Mouse (Mus musculus): ENCODE data around the gene Pxdc1. TPM values are rescaled to one million over a fixed set of nuclear protein-coding genes. Genes with fewer than 3 reads are reported as not detected.

The Pxdc1 gene
- polyA plus RNA-seq, 1 experiment from 2014 or later = 19.3 TPM

DNA sequence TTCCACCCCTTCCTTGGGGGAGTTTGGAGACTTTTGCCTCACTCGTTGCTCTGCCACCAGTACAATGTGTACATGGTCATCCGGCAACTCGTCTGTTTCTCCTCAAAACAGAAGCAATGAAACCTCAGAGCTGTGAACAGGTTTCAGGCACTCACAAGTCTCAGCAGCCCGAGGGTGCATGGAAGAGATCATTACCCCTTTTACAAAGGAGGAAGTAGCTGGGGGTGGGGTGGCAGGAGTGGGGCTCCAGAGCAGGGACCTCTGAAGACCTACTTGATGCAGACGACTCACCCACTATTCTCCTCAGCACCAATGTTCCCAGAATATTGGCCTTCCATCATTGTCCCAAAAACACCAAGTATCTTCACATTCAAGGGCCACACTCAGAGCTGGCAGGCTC lies 3.1 kb upstream of the Pxdc1 start:
- H3K27ac ChIP-seq (ENCODE audit: low read length) = no peak overlapping the region
- WGBS = 69% methylated on average over 5 of the region's 5 CpGs

DNA sequence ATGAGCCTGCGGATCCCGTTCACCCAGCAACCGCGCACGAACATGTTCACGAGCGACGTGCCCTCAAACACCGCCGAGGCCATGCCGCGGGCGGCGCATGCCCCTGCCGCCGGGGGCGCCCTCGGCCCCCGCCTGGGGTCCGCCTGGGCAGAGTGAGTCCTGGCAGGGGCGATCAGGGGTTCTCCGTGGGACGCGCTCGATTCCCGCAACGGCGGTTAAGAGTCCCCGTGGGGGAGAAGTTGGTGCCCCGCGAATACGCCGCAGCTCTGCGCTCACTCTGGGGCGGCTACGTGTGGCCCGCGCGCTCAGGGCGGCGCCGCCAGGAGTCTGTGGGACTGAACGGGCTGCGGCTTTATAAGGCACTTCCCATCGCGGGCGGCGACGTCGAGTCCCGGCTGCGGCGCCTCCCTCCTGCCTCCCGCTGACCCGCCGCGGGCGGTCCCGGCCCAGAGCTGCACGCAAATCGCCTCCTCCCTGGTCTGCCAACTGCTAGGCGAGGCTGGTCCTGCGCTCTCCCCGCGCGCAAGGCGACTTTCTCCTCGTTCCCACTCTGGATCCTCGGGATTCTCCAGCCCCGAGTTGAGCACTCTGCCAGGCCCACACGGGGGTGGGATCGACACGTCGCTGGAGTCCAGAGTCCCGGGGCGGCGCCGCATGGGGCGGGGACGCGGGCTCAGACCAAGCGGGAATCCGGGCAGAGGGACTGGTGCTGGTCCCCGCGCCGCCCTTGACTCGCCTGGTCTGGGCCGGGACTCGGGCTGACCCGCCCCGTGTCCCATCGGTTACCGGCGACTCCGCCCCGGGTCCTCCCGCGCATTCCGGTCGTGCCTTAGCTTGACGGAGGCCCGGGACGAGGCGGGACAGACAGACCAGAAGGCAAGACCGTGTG lies 689 bp downstream of the Pxdc1 start:
- peak overlapping the region; percentile 80 for H3K4me3 ChIP-seq (ENCODE audit: low read length)
- no peaks in the 10 kb centered on the region for H3K9me3 ChIP-seq (replicated peaks; ENCODE audit: control insufficient read depth, low read length)
- H3K27ac ChIP-seq (ENCODE audit: low read length) = peak overlapping the region; percentile 91
- under 1% methylated on average over 104 of the region's 105 CpGs for WGBS
- peak overlapping the region; percentile 88 for H3K9ac ChIP-seq (ENCODE audit: low read length)
- peak overlapping the region; percentile 96 for H3K4me2 ChIP-seq (ENCODE audit: low read depth, low read length)
- peaks cover 16% of the 10 kb centered on the region for H3K4me1 ChIP-seq (ENCODE audit: control insufficient read depth, insufficient read depth, low read length)
- peaks cover 4% of the 10 kb centered on the region; the same call in 1 of the 2 replicates for H3K27me3 ChIP-seq (ENCODE audit: control insufficient read depth, insufficient read depth, low read length)
- ATAC-seq (replicated peaks; ENCODE audit: extremely low read depth, insufficient read depth, low FRiP score) = peak; percentile 73
- H3K36me3 ChIP-seq (ENCODE audit: control insufficient read depth, insufficient read depth) = no peaks in the 10 kb centered on the region

More for the DNA sequence above, 3.1 kb upstream of the Pxdc1 start:
- Histone ChIP-seq H3K4me2 (ENCODE audit: low read depth, low read length) (no peak overlapping the region), H3K4me3 (ENCODE audit: low read length) (no peak overlapping the region), H3K36me3 (ENCODE audit: control insufficient read depth, insufficient read depth) (no peaks in the 10 kb centered on the region), H3K27me3 (ENCODE audit: control insufficient read depth, insufficient read depth, low read length) (no peaks in the 10 kb centered on the region), H3K9ac (ENCODE audit: low read length) (no peak overlapping the region), H3K4me1 (ENCODE audit: control insufficient read depth, insufficient read depth, low read length) (peaks cover 6% of the 10 kb centered on the region; the same call in 1 of the 2 replicates), H3K9me3 (replicated peaks; ENCODE audit: control insufficient read depth, low read length) (no peaks in the 10 kb centered on the region)
- no peak for ATAC-seq (replicated peaks; ENCODE audit: extremely low read depth, insufficient read depth, low FRiP score)

DNA sequence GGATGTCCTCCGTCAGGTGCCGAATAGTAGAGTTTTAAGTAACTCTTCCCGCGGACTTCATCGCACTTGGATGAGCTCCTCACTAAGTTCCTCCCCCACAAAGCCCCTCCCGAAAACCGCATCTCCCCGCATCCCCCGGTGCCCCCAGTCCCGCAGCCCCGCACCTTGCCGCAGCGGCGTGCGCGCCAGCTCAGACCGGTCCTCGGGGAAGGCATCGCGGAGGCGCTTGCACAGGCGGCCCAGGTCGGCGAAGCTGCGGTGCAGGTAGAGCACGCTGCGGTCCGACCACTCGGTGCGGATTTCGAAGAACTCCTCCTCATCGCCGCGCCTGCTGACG lies 1.3 kb downstream of the Pxdc1 start:
- peak overlapping the region; percentile 96 for H3K4me2 ChIP-seq (ENCODE audit: low read depth, low read length)
- peak overlapping the region; percentile 91 for H3K27ac ChIP-seq (ENCODE audit: low read length)
- peak overlapping the region; percentile 88 for H3K9ac ChIP-seq (ENCODE audit: low read length)
- H3K27me3 ChIP-seq (ENCODE audit: control insufficient read depth, insufficient read depth, low read length) = peaks cover 4% of the 10 kb centered on the region; the same call in 1 of the 2 replicates
- peak overlapping the region; percentile 80 for H3K4me3 ChIP-seq (ENCODE audit: low read length)
- peak; percentile 4 for ATAC-seq (replicated peaks; ENCODE audit: extremely low read depth, insufficient read depth, low FRiP score)
- H3K36me3 ChIP-seq (ENCODE audit: control insufficient read depth, insufficient read depth) = no peaks in the 10 kb centered on the region
- peaks cover 16% of the 10 kb centered on the region for H3K4me1 ChIP-seq (ENCODE audit: control insufficient read depth, insufficient read depth, low read length)
- WGBS = under 1% methylated on average over 35 of the region's 35 CpGs
- H3K9me3 ChIP-seq (replicated peaks; ENCODE audit: control insufficient read depth, low read length) = no peaks in the 10 kb centered on the region

DNA sequence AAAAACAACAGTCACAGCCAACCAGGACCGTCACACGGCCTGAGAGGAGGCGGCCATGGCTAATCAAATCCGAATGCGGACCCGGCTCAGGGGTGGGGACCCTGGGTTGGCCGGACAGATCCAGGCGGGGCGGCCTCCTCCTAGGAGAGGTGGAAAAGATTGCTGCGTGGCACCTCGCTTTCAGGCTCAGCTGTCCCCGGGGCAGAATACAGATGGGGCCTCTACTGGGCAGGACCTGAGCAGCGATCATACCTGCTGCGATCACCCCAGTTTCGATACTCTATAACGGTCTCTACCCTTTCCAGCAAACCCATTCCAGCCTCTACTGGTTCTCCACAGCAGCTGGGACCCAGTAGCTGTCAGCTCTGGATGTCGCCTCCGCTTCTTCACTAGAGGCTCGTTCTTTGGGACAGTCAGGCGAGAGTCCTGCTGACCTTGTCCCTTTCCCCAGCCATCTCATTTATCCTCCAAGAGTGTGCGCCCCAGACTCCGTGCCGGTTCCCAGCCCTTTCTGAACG lies 1.8 kb downstream of the Pxdc1 start:
- Histone ChIP-seq H3K27me3 (ENCODE audit: control insufficient read depth, insufficient read depth, low read length) (peaks cover 4% of the 10 kb centered on the region; the same call in 1 of the 2 replicates), H3K4me3 (ENCODE audit: low read length) (peak overlapping the region; percentile 80), H3K27ac (ENCODE audit: low read length) (peak overlapping the region; percentile 91), H3K36me3 (ENCODE audit: control insufficient read depth, insufficient read depth) (no peaks in the 10 kb centered on the region), H3K9me3 (replicated peaks; ENCODE audit: control insufficient read depth, low read length) (no peaks in the 10 kb centered on the region), H3K4me1 (ENCODE audit: control insufficient read depth, insufficient read depth, low read length) (peaks cover 19% of the 10 kb centered on the region), H3K4me2 (ENCODE audit: low read depth, low read length) (peak overlapping the region; percentile 96), H3K9ac (ENCODE audit: low read length) (peak overlapping the region; percentile 88)
- 3% methylated on average over 24 of the region's 24 CpGs for WGBS
- peak; percentile 18; the same call in 1 of the 2 replicates for ATAC-seq (replicated peaks; ENCODE audit: extremely low read depth, insufficient read depth, low FRiP score)

DNA sequence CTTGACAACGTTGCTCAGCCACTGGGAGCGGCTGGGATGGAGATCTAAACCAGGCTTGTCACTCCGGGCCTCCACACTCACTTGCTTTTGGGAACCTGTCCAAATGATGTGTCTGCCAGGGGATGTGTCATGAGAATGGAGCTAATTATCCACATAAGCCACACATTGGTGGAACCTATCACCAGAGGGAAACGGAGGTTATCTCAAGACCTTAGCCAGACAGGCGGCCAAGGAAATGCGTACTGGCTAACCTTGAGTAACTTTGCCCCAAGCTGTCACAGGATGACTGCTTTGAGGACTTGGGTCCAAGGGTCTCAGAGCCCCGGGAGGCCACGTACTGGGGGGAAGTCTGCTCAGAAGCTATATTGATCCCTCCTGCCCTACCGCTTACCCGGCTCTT lies 2.3 kb downstream of the Pxdc1 start:
- Histone ChIP-seq H3K4me2 (ENCODE audit: low read depth, low read length) (peak overlapping the region; percentile 96), H3K4me3 (ENCODE audit: low read length) (peak overlapping the region; percentile 80), H3K4me1 (ENCODE audit: control insufficient read depth, insufficient read depth, low read length) (peaks cover 25% of the 10 kb centered on the region), H3K36me3 (ENCODE audit: control insufficient read depth, insufficient read depth) (no peaks in the 10 kb centered on the region), H3K9ac (ENCODE audit: low read length) (peak overlapping the region; percentile 88), H3K27ac (ENCODE audit: low read length) (peak overlapping the region; percentile 91), H3K27me3 (ENCODE audit: control insufficient read depth, insufficient read depth, low read length) (peaks cover 4% of the 10 kb centered on the region; the same call in 1 of the 2 replicates), H3K9me3 (replicated peaks; ENCODE audit: control insufficient read depth, low read length) (no peaks in the 10 kb centered on the region)
- 19% methylated on average over 10 of the region's 10 CpGs for WGBS
- ATAC-seq (replicated peaks; ENCODE audit: extremely low read depth, insufficient read depth, low FRiP score) = peak; percentile 25

DNA sequence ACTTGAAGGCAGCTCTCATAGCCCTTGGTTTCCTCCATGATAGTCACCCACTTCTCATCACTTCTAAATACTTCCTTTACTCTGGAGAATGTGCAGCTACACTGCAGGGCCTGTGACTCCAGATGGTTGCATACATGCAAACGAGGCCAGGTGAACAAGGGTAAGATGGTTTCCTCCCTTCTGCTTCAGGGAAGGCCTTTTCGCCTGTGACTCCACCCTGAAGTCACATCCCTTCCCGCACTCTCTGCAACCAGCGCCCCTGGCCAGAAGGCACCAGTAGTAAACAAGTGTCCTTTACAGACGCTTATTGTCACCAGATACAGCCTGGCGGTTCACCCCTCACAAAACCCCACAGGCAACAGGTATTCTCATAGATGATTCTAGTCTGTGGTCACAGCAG lies 2.9 kb downstream of the Pxdc1 start:
- Histone ChIP-seq H3K27me3 (ENCODE audit: control insufficient read depth, insufficient read depth, low read length) (peaks cover 4% of the 10 kb centered on the region; the same call in 1 of the 2 replicates), H3K4me2 (ENCODE audit: low read depth, low read length) (peak overlapping the region; percentile 96), H3K27ac (ENCODE audit: low read length) (peak overlapping the region; percentile 91), H3K9ac (ENCODE audit: low read length) (peak overlapping the region; percentile 88), H3K4me3 (ENCODE audit: low read length) (peak overlapping the region; percentile 80), H3K9me3 (replicated peaks; ENCODE audit: control insufficient read depth, low read length) (no peaks in the 10 kb centered on the region), H3K36me3 (ENCODE audit: control insufficient read depth, insufficient read depth) (no peaks in the 10 kb centered on the region), H3K4me1 (ENCODE audit: control insufficient read depth, insufficient read depth, low read length) (peaks cover 28% of the 10 kb centered on the region)
- ATAC-seq (replicated peaks; ENCODE audit: extremely low read depth, insufficient read depth, low FRiP score) = no peak
- 53% methylated on average over 6 of the region's 6 CpGs for WGBS

DNA sequence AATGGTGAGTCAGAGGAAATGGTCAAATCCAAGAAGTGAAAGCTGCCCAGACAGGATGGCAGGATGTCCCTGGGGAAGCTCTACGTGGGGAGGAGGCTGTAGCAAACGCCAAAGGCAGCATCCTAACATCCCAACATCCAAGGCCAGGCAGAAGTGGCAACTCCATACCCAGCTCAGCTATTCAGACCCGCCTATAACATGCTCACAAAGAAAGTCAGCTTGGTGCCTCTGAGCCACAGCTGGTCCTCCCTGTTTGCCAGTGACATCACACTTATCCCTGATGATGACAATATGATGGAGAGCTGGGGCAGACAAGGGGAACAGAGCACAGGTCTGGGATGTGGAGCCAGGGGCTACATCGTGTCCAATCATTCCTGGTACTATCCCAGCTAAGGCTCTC lies 5.5 kb downstream of the Pxdc1 start:
- 45% methylated on average over 4 of the region's 4 CpGs for WGBS

DNA sequence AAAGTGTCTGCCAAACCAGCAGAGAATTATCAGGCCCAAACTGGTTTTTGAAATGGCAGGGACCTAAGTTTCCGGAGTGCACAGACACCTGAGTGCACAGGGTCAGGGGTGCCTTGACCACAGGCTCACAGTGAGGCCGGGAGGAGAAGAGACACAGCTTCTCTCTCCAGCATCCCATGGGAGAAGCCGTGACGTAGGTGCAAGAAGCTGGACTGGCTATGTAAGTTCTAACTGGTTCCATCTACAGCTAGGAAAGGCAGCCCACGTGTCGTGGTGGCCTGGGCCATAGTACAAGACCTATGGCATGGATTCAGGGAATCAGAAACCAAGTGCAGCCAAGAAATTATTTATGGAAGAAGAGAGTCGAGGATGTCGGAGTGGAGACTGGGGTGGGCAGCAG lies 6.1 kb downstream of the Pxdc1 start:
- H3K9me3 ChIP-seq (replicated peaks; ENCODE audit: control insufficient read depth, low read length) = no peaks in the 10 kb centered on the region
- peaks cover 29% of the 10 kb centered on the region for H3K4me1 ChIP-seq (ENCODE audit: control insufficient read depth, insufficient read depth, low read length)
- H3K27me3 ChIP-seq (ENCODE audit: control insufficient read depth, insufficient read depth, low read length) = peaks cover 4% of the 10 kb centered on the region; the same call in 1 of the 2 replicates
- H3K27ac ChIP-seq (ENCODE audit: low read length) = no peak overlapping the region
- no peaks in the 10 kb centered on the region for H3K36me3 ChIP-seq (ENCODE audit: control insufficient read depth, insufficient read depth)
- no peak overlapping the region for H3K9ac ChIP-seq (ENCODE audit: low read length)
- no peak overlapping the region for H3K4me3 ChIP-seq (ENCODE audit: low read length)
- WGBS = 65% methylated on average over 8 of the region's 8 CpGs
- no peak overlapping the region for H3K4me2 ChIP-seq (ENCODE audit: low read depth, low read length)
- ATAC-seq (replicated peaks; ENCODE audit: extremely low read depth, insufficient read depth, low FRiP score) = no peak

More for the DNA sequence above, 5.5 kb downstream of the Pxdc1 start:
- Histone ChIP-seq H3K4me2 (ENCODE audit: low read depth, low read length) (no peak overlapping the region), H3K27ac (ENCODE audit: low read length) (no peak overlapping the region), H3K9ac (ENCODE audit: low read length) (no peak overlapping the region), H3K9me3 (replicated peaks; ENCODE audit: control insufficient read depth, low read length) (no peaks in the 10 kb centered on the region), H3K4me3 (ENCODE audit: low read length) (no peak overlapping the region), H3K27me3 (ENCODE audit: control insufficient read depth, insufficient read depth, low read length) (peaks cover 4% of the 10 kb centered on the region; the same call in 1 of the 2 replicates), H3K36me3 (ENCODE audit: control insufficient read depth, insufficient read depth) (no peaks in the 10 kb centered on the region), H3K4me1 (ENCODE audit: control insufficient read depth, insufficient read depth, low read length) (peaks cover 29% of the 10 kb centered on the region)
- ATAC-seq (replicated peaks; ENCODE audit: extremely low read depth, insufficient read depth, low FRiP score) = no peak

DNA sequence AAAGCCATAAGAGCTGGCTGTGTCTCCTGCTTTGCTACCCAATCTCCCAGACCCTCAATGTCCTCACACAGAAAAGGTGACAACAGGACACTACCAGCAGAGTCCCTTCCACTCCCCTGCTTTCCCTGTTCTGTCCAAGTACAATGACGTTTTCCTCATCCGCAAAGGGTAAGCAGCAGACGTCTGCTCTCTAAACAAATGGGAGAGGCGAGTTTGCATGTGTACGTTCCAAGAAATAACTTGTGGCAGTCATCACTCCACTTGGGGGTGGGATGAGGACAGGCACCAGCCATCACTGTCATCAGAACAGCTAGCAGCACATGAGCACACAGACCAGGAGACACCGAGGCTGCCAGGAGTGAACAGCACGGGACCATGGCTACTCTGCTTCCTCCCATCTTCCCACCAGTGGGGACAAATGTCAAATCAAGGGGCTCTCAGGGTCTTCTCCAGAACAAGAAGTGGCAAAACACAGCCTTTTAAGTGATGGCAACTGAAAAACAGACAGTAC lies 7.0 kb downstream of the Pxdc1 start:
- no peaks in the 10 kb centered on the region for H3K36me3 ChIP-seq (ENCODE audit: control insufficient read depth, insufficient read depth)
- H3K27ac ChIP-seq (ENCODE audit: low read length) = no peak overlapping the region
- no peak overlapping the region for H3K4me3 ChIP-seq (ENCODE audit: low read length)
- H3K9ac ChIP-seq (ENCODE audit: low read length) = no peak overlapping the region
- WGBS = 27% methylated on average over 7 of the region's 7 CpGs
- H3K4me1 ChIP-seq (ENCODE audit: control insufficient read depth, insufficient read depth, low read length) = peaks cover 24% of the 10 kb centered on the region
- H3K9me3 ChIP-seq (replicated peaks; ENCODE audit: control insufficient read depth, low read length) = no peaks in the 10 kb centered on the region
- H3K27me3 ChIP-seq (ENCODE audit: control insufficient read depth, insufficient read depth, low read length) = peaks cover 4% of the 10 kb centered on the region; the same call in 1 of the 2 replicates
- H3K4me2 ChIP-seq (ENCODE audit: low read depth, low read length) = no peak overlapping the region
- ATAC-seq (replicated peaks; ENCODE audit: extremely low read depth, insufficient read depth, low FRiP score) = peak; percentile 24; the same call in 1 of the 2 replicates

Data from heart, embryonic 16.5 days (tissue).